Mouse (Mus musculus) spleen, adult 18-20 months (tissue): ENCODE measurements around the gene Agap2.

ENCODE experiments used
- DNase-seq, 2 experiments: peaks; one replicate each; pipeline ENCODE4 v3.0.0; 2022; ENCODE audit warnings: mixed read lengths in 2 of 2

The Agap2 gene

DNA sequence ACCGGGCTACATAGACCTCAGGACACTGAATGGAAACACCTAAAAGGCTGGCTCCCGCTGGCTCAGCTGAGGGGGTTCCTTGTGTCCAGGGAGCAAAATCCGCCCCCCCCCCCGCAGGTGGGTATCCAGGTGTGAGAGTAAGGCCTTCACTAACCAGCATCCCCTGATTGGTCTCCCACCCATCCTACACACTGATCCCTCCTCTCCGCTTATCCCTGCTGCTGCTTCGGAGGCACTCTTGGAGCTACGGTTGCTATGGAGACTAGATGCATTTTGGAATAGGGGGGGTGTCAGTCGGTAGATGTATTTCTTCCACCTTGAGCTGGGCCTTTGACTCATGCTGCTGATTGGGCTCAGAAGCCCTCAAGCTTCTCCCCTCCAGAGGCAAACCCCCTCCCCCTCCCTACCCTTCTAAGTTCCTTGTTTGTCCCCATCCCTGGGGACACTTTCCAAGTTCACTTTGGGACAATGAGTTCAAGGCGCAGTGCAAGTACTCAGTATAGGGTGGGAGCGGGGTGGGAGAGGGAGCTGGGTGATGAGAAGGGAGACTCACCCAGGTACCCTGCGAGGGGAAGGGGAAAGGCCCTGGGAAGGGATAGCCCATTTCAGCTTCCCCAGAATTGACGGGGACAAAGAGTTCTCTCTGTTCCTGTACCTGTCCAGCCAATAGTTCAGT, 3.1 kb downstream of the Agap2 start:
- no peak for DNase-seq

GRCm38 (mm10) chr10:127078677-127079575, 3.8 kb downstream of the Agap2 start:
- no peak for DNase-seq

GRCm38 (mm10) chr10:127079665-127080391, 4.7 kb downstream of the Agap2 start:
- no peak for DNase-seq

DNA sequence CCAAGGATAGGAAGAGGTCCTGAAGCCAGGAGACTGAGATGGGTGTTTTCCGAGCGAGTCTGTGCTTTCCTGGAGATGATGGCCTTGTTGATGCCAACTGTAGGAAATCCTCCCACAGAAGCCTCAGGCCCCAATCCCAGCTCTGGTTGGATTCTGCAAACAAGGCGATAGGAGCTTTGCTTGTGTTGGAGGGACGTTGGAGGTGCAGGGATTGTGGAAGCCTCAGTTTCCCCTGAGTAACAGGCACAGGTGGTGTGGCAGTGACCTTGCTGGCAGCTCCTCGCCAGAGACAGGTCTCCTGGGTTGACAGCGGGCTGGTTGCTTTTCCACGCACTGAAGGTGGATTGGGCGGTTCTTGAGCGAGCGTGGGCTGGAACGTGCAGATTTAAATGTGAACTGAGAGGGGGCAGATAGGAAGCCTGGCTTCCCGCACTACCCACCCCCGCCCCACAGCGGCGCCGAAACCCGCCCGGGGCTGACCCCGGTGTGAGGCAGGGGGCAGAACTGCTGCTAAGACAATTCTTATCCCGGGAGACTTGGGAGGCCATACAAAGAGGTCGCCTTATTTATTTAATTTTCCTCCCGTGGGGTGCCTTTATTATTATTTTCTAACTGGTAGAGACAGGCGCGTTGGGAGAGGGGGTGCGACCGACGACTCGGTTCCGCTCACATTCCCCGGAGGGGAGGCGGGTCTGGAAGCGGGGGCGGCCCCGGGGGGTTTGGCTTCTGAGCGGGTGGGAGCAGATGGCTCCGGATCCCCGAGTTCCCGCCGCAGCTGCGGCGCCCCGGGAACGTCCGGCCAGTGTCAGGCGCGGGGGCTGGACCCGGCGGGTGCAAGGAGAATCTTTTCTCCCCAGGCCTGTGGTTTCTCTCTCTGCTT, 6.1 kb downstream of the Agap2 start:
- no peak for DNase-seq

- DNase-seq: no peak
Measured at GRCm38 (mm10) chr10:127081996-127082620, 7.0 kb downstream of the Agap2 start.

- DNase-seq: no peak
Measured at GRCm38 (mm10) chr10:127083292-127083914, 8.3 kb downstream of the Agap2 start.

GRCm38 (mm10) chr10:127083915-127084306, 8.8 kb downstream of the Agap2 start:
- no peak for DNase-seq

DNA sequence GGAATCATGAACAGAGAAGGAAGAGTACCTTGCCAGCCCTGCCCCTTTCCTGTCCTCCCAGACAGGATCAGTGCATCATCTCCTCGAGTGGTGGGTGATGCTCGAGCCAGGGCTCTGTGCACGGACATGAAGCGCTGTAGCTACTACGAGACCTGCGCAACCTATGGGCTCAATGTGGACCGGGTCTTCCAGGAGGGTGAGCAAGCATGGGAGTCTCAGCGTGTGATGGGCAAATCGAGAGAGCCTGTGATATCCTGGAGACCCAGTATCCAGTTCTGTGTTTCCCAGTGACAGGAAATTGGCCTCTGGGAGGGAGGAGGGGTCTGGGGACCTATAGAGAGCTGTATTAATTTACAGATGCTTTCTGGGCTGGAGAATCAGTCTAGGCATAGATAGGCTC, 10.0 kb downstream of the Agap2 start:
- no peak for DNase-seq

- DNase-seq: no peak
Measured at GRCm38 (mm10) chr10:127085633-127086032, 10.5 kb downstream of the Agap2 start.

- no peak for DNase-seq
Measured at GRCm38 (mm10) chr10:127090560-127091411, 15.7 kb downstream of the Agap2 start.

GRCm38 (mm10) chr10:127091507-127092396, 16.7 kb downstream of the Agap2 start:
- no peak for DNase-seq

DNA sequence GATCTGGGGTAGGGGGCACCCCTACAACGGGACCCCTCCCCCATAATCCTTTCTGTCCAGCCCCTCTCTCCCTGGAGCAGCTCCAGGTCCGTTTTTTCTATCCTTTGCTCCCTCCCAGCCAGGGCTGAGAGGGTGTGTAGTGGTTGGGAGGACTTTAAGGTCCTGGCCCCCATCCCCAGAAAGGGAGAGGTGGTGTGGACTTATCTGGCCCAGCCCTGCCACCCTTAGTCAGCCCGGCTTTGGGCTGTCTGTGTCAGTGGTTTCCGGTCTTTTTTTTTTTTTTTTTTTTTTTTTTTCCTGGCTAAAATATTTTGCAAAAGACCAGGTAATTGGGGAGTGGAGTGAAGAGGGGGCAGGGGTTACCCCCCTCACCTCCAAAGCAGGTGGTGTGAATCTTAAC, 17.7 kb downstream of the Agap2 start:
- DNase-seq: no peak

DNA sequence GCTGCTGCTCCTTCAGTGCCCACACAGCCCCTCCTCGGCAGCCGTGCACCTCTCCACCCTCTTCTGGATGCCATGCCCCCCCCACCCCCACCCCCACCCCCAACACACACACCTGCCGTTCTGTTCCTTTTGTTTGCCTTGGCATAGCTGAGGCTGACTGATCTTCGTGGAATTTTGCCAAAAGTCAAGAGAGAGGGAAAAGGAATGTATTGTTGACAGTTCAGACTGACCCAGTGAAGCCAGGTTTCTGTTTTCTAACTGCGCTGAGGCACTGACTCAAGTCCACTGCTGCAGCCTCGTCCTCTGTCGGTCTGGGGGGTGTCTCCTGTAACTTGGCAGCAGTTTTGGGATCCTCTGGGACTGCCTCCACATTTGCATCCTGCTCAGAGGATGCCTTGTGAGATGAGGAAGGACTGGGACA, 19.3 kb downstream of the Agap2 start:
- no peak for DNase-seq

DNA sequence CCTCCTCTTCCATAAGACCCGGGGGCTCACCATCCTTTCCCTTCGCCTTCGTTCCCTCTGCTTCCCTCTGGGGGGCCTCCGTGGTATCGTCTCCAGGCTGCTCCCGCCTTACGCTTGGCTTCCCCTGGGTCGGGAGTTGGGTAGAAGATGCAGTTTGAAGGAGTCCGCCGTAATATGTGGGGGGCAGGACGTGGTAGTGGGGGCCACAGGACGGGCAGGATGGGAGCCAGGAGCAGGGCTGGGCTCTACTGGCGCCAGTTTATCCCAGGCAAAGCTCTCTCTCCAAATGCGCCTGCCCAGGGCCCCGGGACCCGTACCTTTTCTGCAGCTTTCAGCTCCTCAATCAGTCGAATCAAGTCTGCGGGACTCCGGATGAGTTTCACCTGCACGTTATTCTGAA, 23.4 kb downstream of the Agap2 start:
- no peak for DNase-seq

DNA sequence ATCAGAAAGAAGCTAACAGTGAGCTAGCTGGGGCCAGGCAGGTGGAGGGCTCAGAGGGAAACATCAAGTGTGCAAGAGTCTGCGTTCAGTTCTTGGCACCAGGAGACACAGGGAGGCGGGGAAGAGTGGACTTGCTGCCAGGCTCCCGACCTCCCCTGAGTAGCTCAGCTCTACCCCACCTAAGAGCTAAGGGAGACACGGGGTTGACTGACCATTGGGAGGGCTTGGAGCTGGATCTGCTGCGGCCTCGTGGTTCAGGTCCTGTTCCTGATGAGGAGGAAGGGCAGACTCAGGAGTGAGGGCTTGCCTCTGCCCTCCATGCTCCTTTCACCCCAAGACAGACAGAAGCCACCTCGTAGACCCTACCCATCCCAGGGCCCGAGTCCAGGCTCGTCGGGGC, 24.1 kb downstream of the Agap2 start:
- no peak for DNase-seq

GRCm38 (mm10) chr10:127099868-127100267, 24.8 kb downstream of the Agap2 start:
- DNase-seq: no peak

- DNase-seq: no peak
Measured at GRCm38 (mm10) chr10:127100414-127100813, 25.3 kb downstream of the Agap2 start.

- DNase-seq: no peak
Measured at GRCm38 (mm10) chr10:127101151-127101550, 26.1 kb downstream of the Agap2 start.

- DNase-seq: no peak
Measured at GRCm38 (mm10) chr10:127103631-127104030, 28.5 kb downstream of the Agap2 start.
